Mouse (Mus musculus) megakaryocyte, embryonic 14.5 days (primary cell): Measurements from ENCODE around the gene Ces3a.

Experiments
- FLI1 ChIP-seq: IDR thresholded peaks from 2 replicates; pipeline ENCODE4 v1.6.1; 2012; ENCODE audit warnings: low read length, inconsistent platforms, mixed read lengths
- GATA1 ChIP-seq: IDR thresholded peaks from 3 replicates; pipeline ENCODE4 v1.6.1; 2012; ENCODE audit warnings: mixed read lengths, low read length, inconsistent platforms, borderline replicate concordance

- TF ChIP-seq GATA1 (no peak), FLI1 (no peak)
Observed at GRCm38 (mm10) chr8:105066761-105067160, 18.4 kb downstream of the Ces3a start.
